Mouse (Mus musculus): ENCODE results near the gene Krt80. TPM values are rescaled to one million over a fixed set of nuclear protein-coding genes. Genes with fewer than 3 reads are reported as not detected.

Krt80 gene
- polyA plus RNA-seq (2014; fragmentation: Illumina TruSeq; extraction: RNeasy Lipid Tissue Mini Kit (QIAGEN cat#74804); ENCODE audit: low read depth, low replicate concordance), result not detected

GRCm38 (mm10) chr15:101370101-101370911, at the start of gene Krt80:
Krt80 (minus strand) TSS chr15:101370162.

GRCm38 (mm10) chr15:101410775-101411174, 40.8 kb upstream of the Krt80 start, which contains the start of gene Krt7:
Krt7 (plus strand) TSS chr15:101411043.

Other genes with a start within 250 kb of the Krt80 start
- 0.27 TPM for gene Acvrl1, start 241.6 kb downstream of the Krt80 start, polyA plus RNA-seq (2014; fragmentation: Illumina TruSeq; extraction: RNeasy Lipid Tissue Mini Kit (QIAGEN cat#74804); ENCODE audit: low read depth, low replicate concordance)
- 4.3 TPM for gene Acvr1b, start 196.1 kb downstream of the Krt80 start, polyA plus RNA-seq (2014; fragmentation: Illumina TruSeq; extraction: RNeasy Lipid Tissue Mini Kit (QIAGEN cat#74804); ENCODE audit: low read depth, low replicate concordance)
- gene Grasp, start 146.0 kb downstream of the Krt80 start, polyA plus RNA-seq (2014; fragmentation: Illumina TruSeq; extraction: RNeasy Lipid Tissue Mini Kit (QIAGEN cat#74804); ENCODE audit: low read depth, low replicate concordance), result not detected
- 1.4 TPM for gene Nr4a1, start 115.9 kb downstream of the Krt80 start, polyA plus RNA-seq (2014; fragmentation: Illumina TruSeq; extraction: RNeasy Lipid Tissue Mini Kit (QIAGEN cat#74804); ENCODE audit: low read depth, low replicate concordance)
- gene Atg101, start 85.9 kb downstream of the Krt80 start, polyA plus RNA-seq (2014; fragmentation: Illumina TruSeq; extraction: RNeasy Lipid Tissue Mini Kit (QIAGEN cat#74804); ENCODE audit: low read depth, low replicate concordance), result not detected
- gene 6030408B16Rik, start 77.0 kb downstream of the Krt80 start, polyA plus RNA-seq (2014; fragmentation: Illumina TruSeq; extraction: RNeasy Lipid Tissue Mini Kit (QIAGEN cat#74804); ENCODE audit: low read depth, low replicate concordance), result 1.7 TPM
- not detected for gene Krt7, start 40.9 kb upstream of the Krt80 start, polyA plus RNA-seq (2014; fragmentation: Illumina TruSeq; extraction: RNeasy Lipid Tissue Mini Kit (QIAGEN cat#74804); ENCODE audit: low read depth, low replicate concordance)
- gene Krt87, start 68.6 kb upstream of the Krt80 start, polyA plus RNA-seq (2014; fragmentation: Illumina TruSeq; extraction: RNeasy Lipid Tissue Mini Kit (QIAGEN cat#74804); ENCODE audit: low read depth, low replicate concordance), result not detected
- 8.2 TPM for gene Krt88, start 77.6 kb upstream of the Krt80 start, polyA plus RNA-seq (2014; fragmentation: Illumina TruSeq; extraction: RNeasy Lipid Tissue Mini Kit (QIAGEN cat#74804); ENCODE audit: low read depth, low replicate concordance)
- not detected for gene Krt81, start 93.6 kb upstream of the Krt80 start, polyA plus RNA-seq (2014; fragmentation: Illumina TruSeq; extraction: RNeasy Lipid Tissue Mini Kit (QIAGEN cat#74804); ENCODE audit: low read depth, low replicate concordance)
- not detected for gene Krt86, start 103.3 kb upstream of the Krt80 start, polyA plus RNA-seq (2014; fragmentation: Illumina TruSeq; extraction: RNeasy Lipid Tissue Mini Kit (QIAGEN cat#74804); ENCODE audit: low read depth, low replicate concordance)
- gene Krt83, start 121.3 kb upstream of the Krt80 start, polyA plus RNA-seq (2014; fragmentation: Illumina TruSeq; extraction: RNeasy Lipid Tissue Mini Kit (QIAGEN cat#74804); ENCODE audit: low read depth, low replicate concordance), result not detected
- gene Gm49425, start 147.1 kb upstream of the Krt80 start, polyA plus RNA-seq (2014; fragmentation: Illumina TruSeq; extraction: RNeasy Lipid Tissue Mini Kit (QIAGEN cat#74804); ENCODE audit: low read depth, low replicate concordance), result not detected
- not detected for gene Krt84, start 162.7 kb upstream of the Krt80 start, polyA plus RNA-seq (2014; fragmentation: Illumina TruSeq; extraction: RNeasy Lipid Tissue Mini Kit (QIAGEN cat#74804); ENCODE audit: low read depth, low replicate concordance)
- not detected for gene Krt82, start 180.5 kb upstream of the Krt80 start, polyA plus RNA-seq (2014; fragmentation: Illumina TruSeq; extraction: RNeasy Lipid Tissue Mini Kit (QIAGEN cat#74804); ENCODE audit: low read depth, low replicate concordance)
- gene Krt90, start 192.8 kb upstream of the Krt80 start, polyA plus RNA-seq (2014; fragmentation: Illumina TruSeq; extraction: RNeasy Lipid Tissue Mini Kit (QIAGEN cat#74804); ENCODE audit: low read depth, low replicate concordance), result not detected
- not detected for gene Krt75, start 203.7 kb upstream of the Krt80 start, polyA plus RNA-seq (2014; fragmentation: Illumina TruSeq; extraction: RNeasy Lipid Tissue Mini Kit (QIAGEN cat#74804); ENCODE audit: low read depth, low replicate concordance)

All from testis, adult 10 weeks (tissue).